15 mouse cellular contexts compared by ENCODE assay signal in genomic region chr1:95113493-95113892, GRCm38 (mm10).
"Had no signal": no experiment of that assay in that cellular context is flagged by ENCODE, and none has a peak within 500 bp of the region (broad histone marks: within the 10 kb centered on the region; RNA-seq: fewer than 3 reads in every experiment).

No protein-coding gene starts in this region.

- DNase-seq: kidney, adult 2 months; kidney, postnatal 25 days; left cerebral cortex, postnatal 4 days; lung, embryonic 14.5 days; lung, postnatal 10 days; lung, postnatal 4 days; midbrain, embryonic 14.5 days; right cerebral cortex, adult 18-20 months; thymus, adult 2 months; thymus, postnatal 4 days had no signal

- H3K9me3 ChIP-seq: limb, embryonic 13.5 days; liver, embryonic 15.5 days; midbrain, embryonic 10.5 days; neural tube, embryonic 15.5 days had no signal

- H3K36me3 ChIP-seq: limb, embryonic 13.5 days; liver, embryonic 15.5 days; midbrain, embryonic 10.5 days; neural tube, embryonic 15.5 days had no signal

- H3K9ac ChIP-seq: limb, embryonic 13.5 days; liver, embryonic 15.5 days; lung, embryonic 14.5 days; neural tube, embryonic 15.5 days had no signal

- H3K4me3 ChIP-seq: limb, embryonic 13.5 days; liver, embryonic 15.5 days; midbrain, embryonic 10.5 days; myocyte; neural tube, embryonic 15.5 days had no signal

- H3K27ac ChIP-seq: limb, embryonic 13.5 days; liver, embryonic 15.5 days; midbrain, embryonic 10.5 days; neural tube, embryonic 15.5 days had no signal

- H3K27me3 ChIP-seq: limb, embryonic 13.5 days; liver, embryonic 15.5 days; neural tube, embryonic 15.5 days had no signal

- H3K4me2 ChIP-seq: limb, embryonic 13.5 days; liver, embryonic 15.5 days; lung, embryonic 14.5 days; neural tube, embryonic 15.5 days had no signal

- H3K4me1 ChIP-seq: limb, embryonic 13.5 days; liver, embryonic 15.5 days; midbrain, embryonic 10.5 days; neural tube, embryonic 15.5 days had no signal
